Mouse (Mus musculus) forebrain, postnatal 0 days (tissue): ENCODE measurements at regions not wholly inside any gene's neighbourhood (a gene's known extent, or its start where the extent isn't known, plus 50 kb on each side); places are given as distances from the start of the nearest gene placed in this dataset.
"Not testable (repeated sequence)": the region's sequence is repeated elsewhere in the genome, so short reads cannot be mapped to it uniquely, and the experiment has no call there.

Experiments used
- ATAC-seq: fragments of 200-750 bp; cut with Nextera tagmentation; 2 replicates; pipeline ENCODE4 v1.8.0; 2017; ENCODE audit warnings: mild to moderate bottlenecking, moderate library complexity
- DNase-seq: peaks from one replicate; pipeline ENCODE4 v3.0.0-alpha.2; 2015
- H3K27ac ChIP-seq: fragments of 300-500 bp; sonication (generic); 2 replicates; pipeline ENCODE4 v1.5.1; 2014; ENCODE audit warnings: low read depth, mild to moderate bottlenecking, antibody characterized with exemption, low read length, moderate library complexity, mixed read lengths
- H3K27me3 ChIP-seq: fragments of 300-500 bp; sonication (generic); 2 replicates; pipeline ENCODE4 v1.6.1; 2014; ENCODE audit warnings: mild to moderate bottlenecking, low read length, mixed read lengths; ENCODE audit not compliant: insufficient read depth
- H3K36me3 ChIP-seq: fragments of 300-500 bp; sonication (generic); 2 replicates; pipeline ENCODE4 v1.6.1; 2014; ENCODE audit warnings: mild to moderate bottlenecking, moderate library complexity; ENCODE audit not compliant: insufficient read depth
- H3K4me1 ChIP-seq: fragments of 300-500 bp; sonication (generic); 2 replicates; pipeline ENCODE4 v1.6.1; 2014; ENCODE audit warnings: antibody characterized with exemption; ENCODE audit not compliant: insufficient read depth
- H3K4me2 ChIP-seq: fragments of 300-500 bp; sonication (generic); 2 replicates; pipeline ENCODE4 v1.6.1; 2014; ENCODE audit warnings: low read depth, mild to moderate bottlenecking, moderate library complexity
- H3K4me3 ChIP-seq: fragments of 300-500 bp; sonication (generic); 2 replicates; pipeline ENCODE4 v1.5.1; 2014; ENCODE audit warnings: low read depth, low read length, mixed read lengths
- H3K9ac ChIP-seq: fragments of 300-500 bp; sonication (generic); 2 replicates; pipeline ENCODE4 v1.6.1; 2014; ENCODE audit warnings: mild to moderate bottlenecking
- H3K9me3 ChIP-seq: fragments of 300-500 bp; sonication (generic); 2 replicates; pipeline ENCODE4 v1.6.1; 2016; ENCODE audit warnings: low read length
- CTCF ChIP-seq: sonication (generic); IDR thresholded peaks from 2 replicates; pipeline ENCODE4 v1.5.1; 2016; ENCODE audit warnings: antibody characterized with exemption, control low read depth, low read depth
- WGBS: fragments of 180-500 bp; shearing (Covaris S2); extraction: QIAGEN DNeasy Blood & Tissue Kit; methylation state at CpG from one replicate; pipeline ENCODE4 v1.1.7; 2014; 5-methylcytosine and 5-hydroxymethylcytosine counted together

- Histone ChIP-seq H3K27me3 (no peaks in the 10 kb centered on the region), H3K36me3 (no peaks in the 10 kb centered on the region), H3K4me1 (no peaks in the 10 kb centered on the region), H3K4me2 (no peak overlapping the region), H3K27ac (no peak overlapping the region), H3K4me3 (no peak overlapping the region), H3K9ac (no peak overlapping the region), H3K9me3 (no peaks in the 10 kb centered on the region)
- ATAC-seq = no peak
- WGBS = 88% methylated on average over 5 of the region's 5 CpGs
- no peak for TF ChIP-seq CTCF
- DNase-seq = no peak
Measured at GRCm38 (mm10) chr5:3267021-3267420, 74.3 kb upstream of the Cdk6 start.

- Histone ChIP-seq H3K9me3 (no peaks in the 10 kb centered on the region), H3K4me1 (no peaks in the 10 kb centered on the region), H3K9ac (no peak overlapping the region), H3K4me2 (no peak overlapping the region), H3K4me3 (no peak overlapping the region), H3K27ac (no peak overlapping the region), H3K27me3 (no peaks in the 10 kb centered on the region), H3K36me3 (no peaks in the 10 kb centered on the region)
- peak; percentile 76 for ATAC-seq
- peak; percentile 34 for DNase-seq
- TF ChIP-seq CTCF = no peak
- WGBS = 80% methylated on average over 7 of the region's 7 CpGs
Measured at GRCm38 (mm10) chr5:3269760-3270159, 71.5 kb upstream of the Cdk6 start.

DNA sequence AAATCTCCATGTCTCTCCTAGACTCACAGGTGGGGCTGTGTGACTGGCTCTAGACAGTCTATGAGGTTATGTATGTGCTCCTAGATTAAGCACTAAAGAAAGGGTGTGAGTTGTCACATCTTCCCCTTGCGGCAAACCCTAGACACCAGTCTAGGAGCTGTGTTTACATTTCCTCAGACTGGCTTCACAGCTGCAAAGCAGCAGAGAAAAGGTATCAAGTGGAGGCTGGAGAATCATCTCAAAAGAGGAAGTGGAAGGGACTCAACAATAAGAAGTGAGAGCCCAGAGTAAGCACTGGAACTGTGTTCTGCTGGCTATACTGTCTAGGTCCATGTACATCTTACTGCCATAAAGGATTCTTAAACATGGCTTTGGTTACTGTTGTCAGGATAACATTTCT, 68.1 kb upstream of the Cdk6 start:
- not testable (repeated sequence) for H3K36me3 ChIP-seq, H3K27me3 ChIP-seq, H3K9me3 ChIP-seq, H3K4me2 ChIP-seq, H3K27ac ChIP-seq, H3K4me3 ChIP-seq, H3K9ac ChIP-seq, ATAC-seq, DNase-seq, H3K4me1 ChIP-seq
- 85% methylated on average over 1 of the region's 1 CpGs for WGBS

GRCm38 (mm10) chr5:3277241-3277640, 64.0 kb upstream of the Cdk6 start:
- not testable (repeated sequence) for H3K27ac ChIP-seq, H3K4me1 ChIP-seq, H3K27me3 ChIP-seq, H3K36me3 ChIP-seq, H3K4me2 ChIP-seq, H3K9me3 ChIP-seq, ATAC-seq, H3K9ac ChIP-seq, DNase-seq, H3K4me3 ChIP-seq
- WGBS = 94% methylated on average over 16 of the region's 16 CpGs

DNA sequence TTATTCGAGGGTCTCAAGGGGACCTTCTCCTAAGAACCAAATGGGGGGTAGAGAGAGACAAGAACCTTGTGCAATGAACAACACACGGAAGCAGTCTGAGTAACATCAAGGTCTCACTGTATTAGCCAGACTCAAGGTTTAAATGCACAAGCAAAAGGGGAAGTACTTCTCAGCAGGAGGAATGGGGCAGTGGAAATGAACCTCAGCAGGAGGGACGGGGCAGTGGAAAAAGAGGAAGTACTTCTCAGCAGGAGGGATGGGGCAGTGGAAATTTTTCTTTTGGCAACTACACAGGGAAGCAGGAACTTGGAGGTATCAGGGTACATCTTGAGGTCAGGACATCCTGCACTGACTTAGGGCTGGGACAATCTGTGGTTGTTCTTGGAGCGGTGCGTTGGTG, 62.3 kb upstream of the Cdk6 start:
- not testable (repeated sequence) for H3K27me3 ChIP-seq, H3K4me3 ChIP-seq, H3K36me3 ChIP-seq, H3K9ac ChIP-seq, H3K4me2 ChIP-seq, H3K4me1 ChIP-seq, ATAC-seq, DNase-seq, H3K27ac ChIP-seq, H3K9me3 ChIP-seq
- WGBS = 90% methylated on average over 5 of the region's 5 CpGs

- H3K4me2 ChIP-seq, H3K27ac ChIP-seq, H3K27me3 ChIP-seq, H3K36me3 ChIP-seq, H3K9me3 ChIP-seq, H3K4me3 ChIP-seq, DNase-seq, H3K4me1 ChIP-seq, H3K9ac ChIP-seq, ATAC-seq: not testable (repeated sequence)
- WGBS = 77% methylated on average over 8 of the region's 8 CpGs
Measured at GRCm38 (mm10) chr5:3281911-3282506, 59.3 kb upstream of the Cdk6 start.

DNA sequence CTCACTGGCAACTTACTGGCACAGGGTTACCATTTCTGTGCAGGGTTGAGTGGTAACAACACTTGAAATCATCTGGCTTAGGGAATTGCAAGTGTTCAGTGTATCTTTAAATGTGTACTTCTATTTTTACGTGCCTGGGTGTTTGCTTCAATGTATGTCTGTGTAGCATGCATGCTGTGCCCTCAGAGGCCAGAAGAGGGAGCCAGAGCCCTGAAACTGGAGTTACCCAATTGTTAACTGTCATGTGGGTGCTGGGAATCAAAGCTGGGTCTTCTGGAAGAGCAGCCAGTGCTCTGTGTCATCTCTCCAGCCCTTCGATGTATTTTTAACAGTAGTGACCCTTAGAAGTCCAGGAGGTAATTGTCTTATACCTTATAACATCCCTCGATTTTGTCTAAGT, 58.2 kb upstream of the Cdk6 start:
- 85% methylated on average over 3 of the region's 3 CpGs for WGBS

DNA sequence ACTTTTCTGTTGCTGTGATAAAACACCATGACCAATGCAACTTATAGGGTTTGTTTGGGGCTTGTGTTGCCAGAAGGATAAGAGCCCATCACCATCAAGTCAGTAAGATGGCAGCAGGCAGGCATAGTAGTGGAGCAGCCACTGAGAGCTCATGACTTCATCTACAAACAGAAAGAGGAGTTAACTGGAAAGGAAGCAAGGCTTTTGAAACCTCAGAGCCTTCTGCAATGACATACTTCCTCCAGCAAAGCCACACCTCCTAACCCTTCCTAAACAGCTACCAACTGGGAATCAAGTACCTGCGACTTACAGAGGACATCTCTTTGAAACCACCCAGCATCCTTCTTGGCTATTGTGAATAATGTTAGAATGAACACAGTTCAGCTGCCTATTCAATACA, 57.0 kb upstream of the Cdk6 start:
- not testable (repeated sequence) for H3K9ac ChIP-seq, H3K36me3 ChIP-seq, H3K27me3 ChIP-seq, H3K9me3 ChIP-seq, H3K4me2 ChIP-seq, H3K4me3 ChIP-seq, ATAC-seq, DNase-seq, H3K27ac ChIP-seq, H3K4me1 ChIP-seq
- WGBS = 97% methylated on average over 1 of the region's 1 CpGs

More for the DNA sequence above, 58.2 kb upstream of the Cdk6 start:
- Histone ChIP-seq H3K27ac (no peak overlapping the region), H3K9me3 (no peaks in the 10 kb centered on the region), H3K36me3 (no peaks in the 10 kb centered on the region), H3K4me3 (no peak overlapping the region), H3K4me1 (no peaks in the 10 kb centered on the region), H3K27me3 (no peaks in the 10 kb centered on the region), H3K4me2 (no peak overlapping the region), H3K9ac (no peak overlapping the region)
- ATAC-seq (no peak), DNase-seq (no peak)
- no peak for TF ChIP-seq CTCF

DNA sequence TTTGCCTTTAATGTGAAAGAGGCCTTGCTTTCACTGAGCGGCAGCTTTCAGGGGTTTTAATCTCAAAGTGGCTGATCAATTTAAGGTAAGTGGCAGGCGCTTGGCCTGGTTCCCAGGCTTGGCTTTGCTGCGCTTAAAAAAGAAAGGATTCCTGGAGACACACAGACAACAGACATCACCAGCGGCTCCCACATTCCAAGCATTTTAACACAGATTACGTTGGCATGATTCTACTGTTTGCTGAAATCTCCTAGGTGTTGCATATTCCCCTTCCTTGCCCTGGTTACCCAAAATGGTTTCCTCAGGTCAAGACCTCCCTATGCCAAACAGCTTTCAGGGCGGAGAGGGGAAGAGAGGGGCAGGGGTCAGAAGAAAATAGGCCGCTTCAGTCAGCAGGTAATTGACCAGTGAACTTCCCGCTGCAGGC, 51.3 kb upstream of the Cdk6 start:
- H3K9me3 ChIP-seq, H3K4me2 ChIP-seq, H3K4me3 ChIP-seq, H3K9ac ChIP-seq, H3K36me3 ChIP-seq, H3K27ac ChIP-seq, H3K4me1 ChIP-seq, H3K27me3 ChIP-seq: not testable (repeated sequence)
- peak; percentile 40 for DNase-seq
- peak; percentile 27; the same call in 1 of the 2 replicates for ATAC-seq
- 7% methylated on average over 8 of the region's 8 CpGs for WGBS
